Mouse (Mus musculus) heart, postnatal 36 days (tissue): ENCODE measurements at regions not wholly inside any gene's neighbourhood (a gene's known extent, or its start where the extent isn't known, plus 50 kb on each side); places are given as distances from the start of the nearest gene placed in this dataset.

Experiments used
- DNase-seq, 2 experiments: peaks; one replicate each; pipeline ENCODE4 v3.0.0; 2021 to 2022
- intact Hi-C: fragments of 180-260 bp; cut with DNase I; formaldehyde crosslinking; loops from one replicate; pipeline ENCODE4 v1.15.1; 2025

GRCm38 (mm10) chr4:67796050-67796449 is 968.7 kb downstream of the Tlr4 start:
- intact Hi-C loops: no loop called here
- DNase-seq: no peak
